Mouse (Mus musculus) C2C12 (cell line): Measurements from ENCODE around the gene Ank.

Experiments
- CEBPB ChIP-seq: IDR thresholded peaks from one replicate; pipeline ENCODE4 v1.6.1; 2011; ENCODE audit warnings: low read depth, mild to moderate bottlenecking, control low read depth, moderate library complexity
- CTCF ChIP-seq: IDR thresholded peaks from one replicate; pipeline ENCODE4 v1.5.1; 2011; ENCODE audit not compliant: control insufficient read depth, insufficient read depth, insufficient read length
- MAX ChIP-seq: IDR thresholded peaks from one replicate; pipeline ENCODE4 v1.6.1; 2011; ENCODE audit warnings: mild to moderate bottlenecking, control low read depth
- MYOG ChIP-seq: IDR thresholded peaks from one replicate; pipeline ENCODE4 v1.6.1; 2011; ENCODE audit not compliant: control insufficient read depth, insufficient read length; ENCODE audit errors: extremely low read depth
- USF1 ChIP-seq: IDR thresholded peaks from one replicate; pipeline ENCODE4 v1.6.1; 2011; ENCODE audit warnings: low read depth, mild to moderate bottlenecking, control low read depth, moderate library complexity

DNA sequence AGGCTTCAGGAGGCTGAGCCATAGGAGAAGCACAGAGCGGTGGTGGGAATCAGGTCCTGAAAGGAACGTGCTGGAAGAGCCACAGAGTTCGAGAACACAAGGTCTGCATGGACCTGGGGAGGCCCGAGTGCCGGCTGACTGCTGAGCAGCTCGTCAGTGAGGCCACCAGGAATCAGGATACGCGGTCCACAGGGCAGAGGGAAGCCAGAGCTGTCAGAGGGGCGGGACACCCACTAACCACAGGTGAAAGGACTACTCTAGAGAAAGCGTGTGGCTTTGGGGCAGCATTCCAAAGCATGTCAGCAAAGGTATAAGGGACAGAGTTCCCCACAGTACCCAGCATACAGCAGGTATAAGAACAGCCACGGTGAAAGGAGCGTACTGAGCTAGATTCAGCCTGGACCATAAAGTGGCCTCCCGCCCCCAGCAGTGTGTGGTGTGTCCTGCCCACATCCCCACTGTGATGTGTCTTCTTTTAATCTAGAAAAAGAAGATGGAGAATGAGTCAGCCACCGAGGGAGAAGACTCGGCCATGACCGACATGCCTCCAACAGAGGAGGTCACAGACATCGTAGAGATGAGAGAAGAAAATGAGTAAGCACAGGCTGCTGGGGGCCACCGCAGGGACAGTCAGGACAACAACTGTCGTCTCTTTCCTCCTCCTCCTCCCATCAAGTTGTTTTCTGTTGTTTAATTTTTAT is 126.3 kb downstream of the Ank start:
- TF ChIP-seq CTCF (no peak), USF1 (no peak), MYOG (no peak), MAX (no peak), CEBPB (no peak)
